Mouse (Mus musculus): ENCODE results near the gene Zc3hav1.

Zc3hav1 gene

DNA sequence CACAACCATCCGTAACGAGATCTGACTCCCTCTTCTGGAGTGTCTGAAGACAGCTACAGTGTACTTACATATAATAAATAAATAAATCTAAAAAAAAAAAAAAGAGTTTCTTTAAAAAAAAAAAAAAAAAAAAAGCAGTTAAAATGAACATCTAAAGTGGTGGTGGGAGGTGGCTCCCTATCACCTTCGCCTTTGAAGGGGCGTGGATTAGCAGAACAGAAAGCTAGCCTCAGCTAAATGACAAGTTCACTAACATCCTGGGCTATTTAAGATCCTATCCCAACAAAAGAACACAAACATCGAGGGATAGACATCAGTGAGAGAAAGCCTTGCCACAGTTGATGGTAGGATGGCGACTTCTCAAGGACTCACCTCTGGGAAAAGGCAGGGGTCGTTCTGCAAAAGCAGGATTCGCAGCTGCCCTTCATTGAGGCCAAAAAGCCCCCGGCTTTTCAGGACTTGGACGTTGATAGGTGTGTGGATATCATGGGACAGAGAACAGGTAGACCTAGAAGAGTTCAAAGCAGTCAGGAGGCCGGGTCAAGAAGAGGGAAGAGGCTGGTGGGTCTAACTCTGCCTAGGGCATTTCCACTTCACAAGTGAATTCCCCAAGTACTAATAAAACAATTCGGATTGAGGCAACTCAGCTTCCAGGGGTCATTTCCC is 56.7 kb downstream of the Zc3hav1 start:
- no peak for DNase-seq (ENCODE audit: low read depth, low spot score)

- DNase-seq (ENCODE audit: low read depth, low spot score) = no peak
Measured at GRCm38 (mm10) chr6:38293708-38294107, 60.7 kb downstream of the Zc3hav1 start.

- DNase-seq (ENCODE audit: low read depth, low spot score) = peak; percentile 93
Measured at GRCm38 (mm10) chr6:38292871-38293646, 61.3 kb downstream of the Zc3hav1 start.

GRCm38 (mm10) chr6:38284422-38284821 is 70.0 kb downstream of the Zc3hav1 start:
- DNase-seq (ENCODE audit: low read depth, low spot score) = no peak

- no peak for DNase-seq (ENCODE audit: low read depth, low spot score)
Measured at GRCm38 (mm10) chr6:38264466-38264865, 89.9 kb downstream of the Zc3hav1 start.

DNA sequence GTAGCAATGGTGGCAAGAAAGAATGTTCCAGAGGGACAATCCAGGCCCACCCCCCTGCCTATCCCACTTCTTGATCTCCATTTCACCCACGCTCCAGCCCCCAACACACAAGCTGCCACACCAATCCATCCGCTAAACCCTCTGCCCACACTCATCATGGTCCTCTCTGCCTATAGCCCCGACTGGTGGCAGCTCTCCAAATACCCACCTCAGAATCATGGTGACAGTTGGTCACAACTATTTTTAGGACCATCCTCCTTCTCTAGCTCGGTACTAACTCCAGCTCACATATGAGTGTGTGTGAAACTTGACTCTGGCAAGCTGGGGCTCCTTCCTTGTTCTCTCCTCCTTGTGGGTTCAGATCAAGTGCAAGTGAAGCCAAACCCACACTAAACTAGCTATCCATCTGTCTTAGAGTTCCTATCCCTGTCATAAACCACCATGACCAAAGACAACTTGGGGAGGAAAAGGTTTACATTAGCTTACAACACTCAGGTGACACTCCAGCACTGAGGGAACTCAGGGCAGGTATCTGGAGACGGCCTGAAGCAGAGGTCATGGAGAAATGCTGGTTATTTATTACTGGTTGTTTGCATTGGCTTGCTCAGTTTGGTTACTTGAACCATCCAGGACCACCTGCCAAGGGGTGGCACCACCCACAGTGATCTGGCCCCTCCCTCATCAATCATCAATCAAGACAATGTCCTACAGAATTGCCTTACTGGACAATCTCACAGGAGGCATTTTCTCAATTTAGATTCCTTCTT is 90.8 kb downstream of the Zc3hav1 start:
- no peak for DNase-seq (ENCODE audit: low read depth, low spot score)

- DNase-seq (ENCODE audit: low read depth, low spot score) = no peak
Measured at GRCm38 (mm10) chr6:38261877-38262276, 92.5 kb downstream of the Zc3hav1 start.

GRCm38 (mm10) chr6:38257506-38257905 is 96.9 kb downstream of the Zc3hav1 start:
- DNase-seq (ENCODE audit: low read depth, low spot score) = no peak

DNA sequence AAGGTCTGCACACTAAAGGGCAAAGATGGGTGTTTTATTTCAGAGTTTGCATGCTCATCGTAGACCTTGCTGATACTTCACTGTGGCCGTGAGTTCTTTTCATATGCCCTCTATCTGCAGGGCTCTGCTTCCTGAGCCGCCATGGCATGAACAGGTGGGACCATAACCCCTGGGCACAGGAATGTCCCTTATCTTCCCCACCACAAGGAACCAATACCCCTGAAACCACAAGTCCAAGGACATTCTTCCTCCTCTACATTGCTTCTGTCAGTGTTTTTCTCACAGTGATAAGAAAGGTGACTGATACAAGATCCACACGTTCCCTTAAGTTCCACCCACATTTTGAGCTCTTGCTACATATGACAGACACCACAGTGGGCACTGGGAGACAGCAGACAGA is 97.6 kb downstream of the Zc3hav1 start:
- DNase-seq (ENCODE audit: low read depth, low spot score) = no peak

GRCm38 (mm10) chr6:38255794-38256193 is 98.6 kb downstream of the Zc3hav1 start:
- DNase-seq (ENCODE audit: low read depth, low spot score) = no peak
